Mouse (Mus musculus) hindbrain, embryonic 14.5 days (tissue): ENCODE measurements at regions not wholly inside any gene's neighbourhood (a gene's known extent, or its start where the extent isn't known, plus 50 kb on each side); places are given as distances from the start of the nearest gene placed in this dataset.
A peak's percentile ranks its signal among the peaks of the same experiment; 100 is the strongest.

ENCODE experiments used
- ATAC-seq: fragments of 200-750 bp; cut with Nextera tagmentation; 2 replicates; pipeline ENCODE4 v1.8.0; 2017; ENCODE audit warnings: moderate number of reproducible peaks, mild to moderate bottlenecking, moderate TSS enrichment, moderate library complexity; ENCODE audit not compliant: low FRiP score
- DNase-seq: peaks from one replicate; pipeline ENCODE4 v3.0.0-alpha.2; 2015; ENCODE audit warnings: low spot score
- H3K27ac ChIP-seq: fragments of 300-500 bp; sonication (generic); 2 replicates; pipeline ENCODE4 v1.5.1; 2014; ENCODE audit warnings: mild to moderate bottlenecking, moderate library complexity
- H3K27me3 ChIP-seq: fragments of 300-500 bp; sonication (generic); 2 replicates; pipeline ENCODE4 v1.6.1; 2014; ENCODE audit warnings: mild to moderate bottlenecking, low read length, mixed read lengths; ENCODE audit not compliant: control insufficient read depth, insufficient read depth
- H3K36me3 ChIP-seq: fragments of 300-500 bp; sonication (generic); replicated peaks from 2 replicates; pipeline ENCODE4 v1.6.1; 2014; ENCODE audit not compliant: control insufficient read depth, insufficient read depth
- H3K4me1 ChIP-seq: fragments of 300-500 bp; sonication (generic); replicated peaks from 2 replicates; pipeline ENCODE4 v1.6.1; 2014; ENCODE audit warnings: antibody characterized with exemption, low read length, mixed read lengths; ENCODE audit not compliant: control insufficient read depth, insufficient read depth
- H3K4me2 ChIP-seq: fragments of 300-500 bp; sonication (generic); replicated peaks from 2 replicates; pipeline ENCODE4 v1.6.1; 2014; ENCODE audit warnings: mild to moderate bottlenecking, moderate library complexity
- H3K4me3 ChIP-seq: fragments of 300-500 bp; sonication (generic); replicated peaks from 2 replicates; pipeline ENCODE4 v1.5.1; 2014; ENCODE audit warnings: mild to moderate bottlenecking, low read length
- H3K9ac ChIP-seq: fragments of 300-500 bp; sonication (generic); 2 replicates; pipeline ENCODE4 v1.6.1; 2014
- H3K9me3 ChIP-seq: fragments of 300-500 bp; sonication (generic); 2 replicates; pipeline ENCODE4 v1.6.1; 2016; ENCODE audit warnings: low read length; ENCODE audit not compliant: control insufficient read depth
- WGBS: fragments of 180-500 bp; shearing (Covaris S2); extraction: QIAGEN DNeasy Blood & Tissue Kit; methylation state at CpG from one replicate; pipeline ENCODE4 v1.1.7; 2014; 5-methylcytosine and 5-hydroxymethylcytosine counted together

- Histone ChIP-seq H3K4me1 (no peaks in the 10 kb centered on the region), H3K36me3 (no peaks in the 10 kb centered on the region), H3K9me3 (no peaks in the 10 kb centered on the region), H3K4me2 (no peak overlapping the region), H3K27me3 (no peaks in the 10 kb centered on the region), H3K9ac (no peak overlapping the region), H3K27ac (no peak overlapping the region), H3K4me3 (no peak overlapping the region)
- WGBS = 84% methylated on average over 3 of the region's 3 CpGs
- ATAC-seq (no peak), DNase-seq (no peak)
Measured at GRCm38 (mm10) chr12:26767551-26767950, 298.5 kb downstream of the Cmpk2 start.

DNA sequence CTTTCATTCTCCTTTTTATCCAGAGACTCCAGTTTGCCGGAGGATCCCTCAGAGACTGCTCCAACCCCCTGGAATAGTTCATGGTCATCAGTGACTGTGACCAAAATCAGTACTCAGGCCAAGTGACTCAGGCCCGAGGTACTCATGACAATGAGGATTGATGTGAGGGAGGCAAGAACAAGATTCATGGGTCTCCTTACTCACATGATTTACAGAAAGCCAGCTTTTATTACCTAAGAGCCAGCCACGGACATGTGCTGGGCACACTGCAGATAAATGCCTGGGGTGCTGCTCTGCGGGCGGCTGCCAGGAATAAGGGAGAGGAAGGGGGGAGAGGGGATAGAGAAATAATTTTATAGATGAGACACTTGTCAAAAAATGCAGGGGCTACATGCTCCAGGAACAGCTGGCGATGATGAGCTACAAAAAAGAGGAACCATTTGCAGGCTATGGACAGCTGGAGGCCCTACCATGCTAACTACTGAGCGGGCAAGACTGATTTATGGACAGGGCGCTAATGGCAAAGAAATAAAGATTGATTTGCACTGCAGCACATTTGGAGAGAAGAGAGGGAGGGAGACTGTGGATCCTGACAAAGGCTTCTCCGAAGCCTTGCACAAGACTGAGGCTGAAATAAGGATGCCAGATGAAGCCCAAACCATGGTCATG is 289.8 kb downstream of the Cmpk2 start:
- no peak overlapping the region for H3K4me3 ChIP-seq
- H3K4me1 ChIP-seq = 0 out of 2 replicates have a peak, but pooled peaks cover 3% of the 10 kb centered on the region
- H3K27ac ChIP-seq = peak overlapping the region; percentile 67
- H3K27me3 ChIP-seq = no peaks in the 10 kb centered on the region
- H3K36me3 ChIP-seq = no peaks in the 10 kb centered on the region
- ATAC-seq (peak; percentile 65), DNase-seq (peak; percentile 55)
- no peak overlapping the region for H3K4me2 ChIP-seq
- no peak overlapping the region for H3K9ac ChIP-seq
- 59% methylated on average over 9 of the region's 9 CpGs for WGBS
- H3K9me3 ChIP-seq = no peaks in the 10 kb centered on the region

GRCm38 (mm10) chr12:26756284-26756683 is 287.3 kb downstream of the Cmpk2 start:
- Histone ChIP-seq H3K27ac (no peak overlapping the region), H3K4me3 (no peak overlapping the region), H3K4me2 (no peak overlapping the region), H3K9me3 (no peaks in the 10 kb centered on the region), H3K4me1 (0 out of 2 replicates have a peak, but pooled peaks cover 3% of the 10 kb centered on the region), H3K27me3 (no peaks in the 10 kb centered on the region), H3K36me3 (no peaks in the 10 kb centered on the region), H3K9ac (no peak overlapping the region)
- 12% methylated on average over 2 of the region's 2 CpGs for WGBS
- DNase-seq (no peak), ATAC-seq (no peak)

- Histone ChIP-seq H3K9ac (no peak overlapping the region), H3K36me3 (no peaks in the 10 kb centered on the region), H3K4me1 (0 out of 2 replicates have a peak, but pooled peaks cover 3% of the 10 kb centered on the region), H3K4me3 (no peak overlapping the region), H3K27me3 (no peaks in the 10 kb centered on the region), H3K4me2 (no peak overlapping the region), H3K9me3 (no peaks in the 10 kb centered on the region), H3K27ac (no peak overlapping the region)
- DNase-seq (no peak), ATAC-seq (no peak)
- WGBS = 58% methylated on average over 2 of the region's 2 CpGs
Measured at GRCm38 (mm10) chr12:26754611-26755010, 285.6 kb downstream of the Cmpk2 start.

GRCm38 (mm10) chr12:26734558-26734897 is 265.5 kb downstream of the Cmpk2 start:
- DNase-seq (no peak), ATAC-seq (peak; percentile 80; the same call in 1 of the 2 replicates)

GRCm38 (mm10) chr12:26733822-26734557 is 265.0 kb downstream of the Cmpk2 start:
- Histone ChIP-seq H3K36me3 (no peaks in the 10 kb centered on the region), H3K27ac (peak overlapping the region; percentile 50; the same call in 1 of the 2 replicates), H3K27me3 (no peaks in the 10 kb centered on the region), H3K9ac (no peak overlapping the region), H3K9me3 (peaks cover 5% of the 10 kb centered on the region; the same call in 1 of the 2 replicates), H3K4me2 (0 out of 2 replicates have a peak overlapping the region, but pooled peaks have one; percentile 3), H3K4me3 (no peak overlapping the region), H3K4me1 (peaks cover 18% of the 10 kb centered on the region; the same call in 1 of the 2 replicates)
- ATAC-seq (peak; percentile 53; the same call in 1 of the 2 replicates), DNase-seq (peak; percentile 73)
- 23% methylated on average over 4 of the region's 4 CpGs for WGBS

More at GRCm38 (mm10) chr12:26734558-26734897, 265.5 kb downstream of the Cmpk2 start:
- 24% methylated on average over 3 of the region's 3 CpGs for WGBS
- Histone ChIP-seq H3K4me3 (no peak overlapping the region), H3K27me3 (no peaks in the 10 kb centered on the region), H3K36me3 (no peaks in the 10 kb centered on the region), H3K4me1 (peaks cover 18% of the 10 kb centered on the region; the same call in 1 of the 2 replicates), H3K4me2 (0 out of 2 replicates have a peak overlapping the region, but pooled peaks have one; percentile 3), H3K27ac (peak overlapping the region; percentile 50; the same call in 1 of the 2 replicates), H3K9ac (no peak overlapping the region), H3K9me3 (peaks cover 5% of the 10 kb centered on the region; the same call in 1 of the 2 replicates)

- no peaks in the 10 kb centered on the region for H3K27me3 ChIP-seq
- no peaks in the 10 kb centered on the region for H3K36me3 ChIP-seq
- no peak overlapping the region for H3K4me2 ChIP-seq
- no peak overlapping the region for H3K4me3 ChIP-seq
- no peaks in the 10 kb centered on the region for H3K9me3 ChIP-seq
- ATAC-seq (no peak), DNase-seq (no peak)
- no peak overlapping the region for H3K9ac ChIP-seq
- no peak overlapping the region for H3K27ac ChIP-seq
- H3K4me1 ChIP-seq = no peaks in the 10 kb centered on the region
- WGBS = 67% methylated on average over 1 of the region's 1 CpGs
Measured at GRCm38 (mm10) chr12:26723399-26723798, 254.4 kb downstream of the Cmpk2 start.

- no peaks in the 10 kb centered on the region for H3K36me3 ChIP-seq
- H3K9me3 ChIP-seq = no peaks in the 10 kb centered on the region
- H3K9ac ChIP-seq = no peak overlapping the region
- WGBS = 60% methylated on average over 1 of the region's 1 CpGs
- H3K27ac ChIP-seq = no peak overlapping the region
- H3K4me1 ChIP-seq = no peaks in the 10 kb centered on the region
- ATAC-seq = no peak
- H3K4me2 ChIP-seq = no peak overlapping the region
- no peak overlapping the region for H3K4me3 ChIP-seq
- DNase-seq = no peak
- H3K27me3 ChIP-seq = no peaks in the 10 kb centered on the region
Measured at GRCm38 (mm10) chr12:26698838-26699237, 229.8 kb downstream of the Cmpk2 start.

- Histone ChIP-seq H3K27ac (0 out of 2 replicates have a peak overlapping the region, but pooled peaks have one; percentile 32), H3K9ac (no peak overlapping the region), H3K4me2 (no peak overlapping the region; the same call in 1 of the 2 replicates), H3K9me3 (no peaks in the 10 kb centered on the region), H3K4me3 (no peak overlapping the region), H3K4me1 (peaks cover 5% of the 10 kb centered on the region), H3K27me3 (no peaks in the 10 kb centered on the region), H3K36me3 (no peaks in the 10 kb centered on the region)
- no peak; the same call in 1 of the 2 replicates for ATAC-seq
- 64% methylated on average over 4 of the region's 4 CpGs for WGBS
- DNase-seq = peak; percentile 54
Measured at GRCm38 (mm10) chr12:26688048-26688447, 219.0 kb downstream of the Cmpk2 start.
